Mouse (Mus musculus): ENCODE data around the gene Gm815. TPM values are rescaled to one million over a fixed set of nuclear protein-coding genes. Genes with fewer than 3 reads are reported as not detected.

Gm815 gene
- polyA plus RNA-seq (2012; fragmentation: generic; extraction: Trizol), result not detected
- long read RNA-seq, experiment 1, result 0 reads
- long read RNA-seq, experiment 2, result 0 reads

DNA sequence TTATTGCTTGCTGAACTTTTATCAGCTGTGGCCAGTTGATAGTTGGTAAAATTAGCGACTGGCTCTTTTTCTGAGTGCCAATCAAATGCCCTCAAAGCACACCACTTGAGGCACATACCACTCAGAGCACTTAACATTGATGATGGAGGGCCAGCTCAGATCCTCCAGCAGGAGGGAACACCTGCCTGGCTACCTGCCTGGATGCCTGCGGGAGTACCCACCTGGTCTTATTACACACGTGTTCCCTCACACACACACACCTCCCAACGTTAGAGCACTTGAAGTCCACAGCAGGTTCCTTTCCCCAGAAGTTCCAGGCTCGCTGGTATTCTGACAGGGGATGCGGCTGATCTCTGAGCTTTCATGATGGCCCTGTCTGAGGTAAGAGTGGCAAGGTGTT, at the start of gene Gm815:
Gene Gm815, plus strand, starts transcription at position 266 of the 400 bp plus-strand sequence.
- no peaks in the 10 kb centered on the region for H3K27me3 ChIP-seq (ENCODE audit: control insufficient read depth, insufficient read depth, insufficient read length)
- H3K79me3 ChIP-seq (ENCODE audit: low read depth), result no peaks in the 10 kb centered on the region
- H3ac ChIP-seq (ENCODE audit: control insufficient read depth, insufficient read length, low read depth), result no peak within 1 kb of the TSS
- TF ChIP-seq CEBPB (IDR thresholded peaks at IDR 0.05; ENCODE audit: low read depth) (no peak), CTCF (IDR thresholded peaks at IDR 0.05; ENCODE audit: control insufficient read depth, insufficient read depth, insufficient read length) (no peak), MYOD1 (IDR thresholded peaks at IDR 0.05; ENCODE audit: control insufficient read depth, insufficient read length, low read depth) (no peak), USF1 (IDR thresholded peaks at IDR 0.05; ENCODE audit: low read depth) (no peak), FOSL1 (IDR thresholded peaks at IDR 0.05; ENCODE audit: insufficient read depth, low read length, poor library complexity, severe bottlenecking) (no peak), MYOG (IDR thresholded peaks at IDR 0.05; ENCODE audit: control insufficient read depth, extremely low read depth, insufficient read length) (no peak), MAX (IDR thresholded peaks at IDR 0.05) (no peak)
- H3K79me2 ChIP-seq (ENCODE audit: control insufficient read depth, insufficient read depth), result no peaks in the 10 kb centered on the region
- no peaks in the 10 kb centered on the region for H3K36me3 ChIP-seq (ENCODE audit: control insufficient read depth, insufficient read depth)
- no peak within 1 kb of the TSS for H3K4me3 ChIP-seq (ENCODE audit: insufficient read depth, poor library complexity, severe bottlenecking)

DNA sequence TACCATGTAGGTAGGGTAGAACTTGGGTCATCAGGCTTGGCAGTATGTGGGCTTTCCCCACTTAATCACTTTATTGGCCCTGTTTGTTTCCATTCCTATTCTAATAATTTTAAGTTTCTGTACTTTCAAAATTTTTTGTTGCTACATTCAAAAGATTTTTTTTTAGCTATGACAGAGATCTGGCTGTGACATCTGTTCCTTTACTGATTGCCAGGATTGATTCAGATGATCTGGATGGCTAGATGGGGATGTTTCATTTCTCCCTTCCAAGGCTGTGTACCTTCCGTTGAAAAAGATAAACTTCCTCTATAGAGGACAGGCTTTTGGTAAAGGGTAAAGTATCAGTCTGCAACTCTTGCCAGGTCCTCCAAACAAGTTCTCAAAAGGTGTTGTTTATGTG, 48.1 kb upstream of the Gm815 start:
- TF ChIP-seq MAX (IDR thresholded peaks at IDR 0.05) (no peak), MYOG (IDR thresholded peaks at IDR 0.05; ENCODE audit: control insufficient read depth, extremely low read depth, insufficient read length) (no peak), FOSL1 (IDR thresholded peaks at IDR 0.05; ENCODE audit: insufficient read depth, low read length, poor library complexity, severe bottlenecking) (no peak), CTCF (IDR thresholded peaks at IDR 0.05; ENCODE audit: control insufficient read depth, insufficient read depth, insufficient read length) (no peak), MYOD1 (IDR thresholded peaks at IDR 0.05; ENCODE audit: control insufficient read depth, insufficient read length, low read depth) (no peak), USF1 (IDR thresholded peaks at IDR 0.05; ENCODE audit: low read depth) (no peak), CEBPB (IDR thresholded peaks at IDR 0.05; ENCODE audit: low read depth) (no peak)
- Histone ChIP-seq H3K27me3 (ENCODE audit: control insufficient read depth, insufficient read depth, insufficient read length) (no peaks in the 10 kb centered on the region), H3K36me3 (ENCODE audit: control insufficient read depth, insufficient read depth) (no peaks in the 10 kb centered on the region)

DNA sequence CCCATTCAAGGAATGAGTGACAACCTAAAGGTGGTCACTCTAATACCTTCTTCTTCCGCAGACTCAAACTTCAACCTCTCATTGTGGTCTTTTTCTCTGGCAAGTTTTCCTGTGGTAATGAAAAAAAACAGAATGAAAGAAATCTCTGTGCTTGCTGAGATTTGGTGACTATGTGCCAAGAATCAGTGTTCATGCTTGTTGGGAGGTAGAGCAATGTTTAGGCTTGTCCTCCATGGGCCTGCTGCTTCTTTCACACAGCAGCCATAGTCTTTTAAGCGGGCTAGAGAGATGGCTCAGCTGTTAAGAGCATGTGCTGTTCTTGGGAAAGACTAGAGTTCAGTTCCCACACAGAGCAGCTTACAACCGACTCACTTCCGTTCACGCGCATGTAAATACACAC, 41.8 kb upstream of the Gm815 start:
- H3ac ChIP-seq (ENCODE audit: control insufficient read depth, insufficient read length, low read depth), result no peak overlapping the region
- H3K36me3 ChIP-seq (ENCODE audit: control insufficient read depth, insufficient read depth), result no peaks in the 10 kb centered on the region
- no peaks in the 10 kb centered on the region for H3K79me2 ChIP-seq (ENCODE audit: control insufficient read depth, insufficient read depth)
- TF ChIP-seq USF1 (IDR thresholded peaks at IDR 0.05; ENCODE audit: low read depth) (no peak), CTCF (IDR thresholded peaks at IDR 0.05; ENCODE audit: control insufficient read depth, insufficient read depth, insufficient read length) (no peak), MYOG (IDR thresholded peaks at IDR 0.05; ENCODE audit: control insufficient read depth, extremely low read depth, insufficient read length) (no peak), FOSL1 (IDR thresholded peaks at IDR 0.05; ENCODE audit: insufficient read depth, low read length, poor library complexity, severe bottlenecking) (no peak), CEBPB (IDR thresholded peaks at IDR 0.05; ENCODE audit: low read depth) (no peak), MAX (IDR thresholded peaks at IDR 0.05) (no peak), MYOD1 (IDR thresholded peaks at IDR 0.05; ENCODE audit: control insufficient read depth, insufficient read length, low read depth) (no peak)
- no peak overlapping the region for H3K4me3 ChIP-seq (ENCODE audit: insufficient read depth, poor library complexity, severe bottlenecking)
- no peaks in the 10 kb centered on the region for H3K27me3 ChIP-seq (ENCODE audit: control insufficient read depth, insufficient read depth, insufficient read length)
- H3K79me3 ChIP-seq (ENCODE audit: low read depth), result no peaks in the 10 kb centered on the region

More for the DNA sequence above, 48.1 kb upstream of the Gm815 start:
- Histone ChIP-seq H3ac (ENCODE audit: control insufficient read depth, insufficient read length, low read depth) (no peak overlapping the region), H3K79me3 (ENCODE audit: low read depth) (no peaks in the 10 kb centered on the region), H3K79me2 (ENCODE audit: control insufficient read depth, insufficient read depth) (no peaks in the 10 kb centered on the region), H3K4me3 (ENCODE audit: insufficient read depth, poor library complexity, severe bottlenecking) (no peak overlapping the region)

DNA sequence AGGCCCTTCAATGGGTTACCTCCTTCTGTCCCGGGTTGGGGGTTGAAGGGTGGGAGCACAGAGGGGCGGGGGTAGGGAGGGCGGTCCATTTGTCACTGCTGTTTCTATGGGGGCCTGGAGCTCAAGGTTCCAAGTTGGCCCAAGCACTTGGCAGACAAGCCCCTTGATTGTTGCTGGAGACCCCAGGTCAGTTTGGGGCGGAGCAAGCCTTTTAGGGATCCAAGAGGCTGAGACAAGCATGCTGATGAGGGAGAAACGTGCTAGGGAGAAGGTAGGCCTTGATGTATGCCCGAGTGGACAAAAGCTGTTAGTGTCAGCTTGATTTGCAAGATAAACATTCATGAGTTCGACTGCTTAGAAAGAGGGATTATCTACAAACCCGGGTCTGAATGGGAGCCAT, 40.9 kb upstream of the Gm815 start:
- H3K27me3 ChIP-seq (ENCODE audit: control insufficient read depth, insufficient read depth, insufficient read length), result no peaks in the 10 kb centered on the region
- TF ChIP-seq MYOD1 (IDR thresholded peaks at IDR 0.05; ENCODE audit: control insufficient read depth, insufficient read length, low read depth) (no peak), MYOG (IDR thresholded peaks at IDR 0.05; ENCODE audit: control insufficient read depth, extremely low read depth, insufficient read length) (no peak), MAX (IDR thresholded peaks at IDR 0.05) (no peak), FOSL1 (IDR thresholded peaks at IDR 0.05; ENCODE audit: insufficient read depth, low read length, poor library complexity, severe bottlenecking) (no peak), USF1 (IDR thresholded peaks at IDR 0.05; ENCODE audit: low read depth) (no peak), CEBPB (IDR thresholded peaks at IDR 0.05; ENCODE audit: low read depth) (no peak), CTCF (IDR thresholded peaks at IDR 0.05; ENCODE audit: control insufficient read depth, insufficient read depth, insufficient read length) (no peak)
- H3K36me3 ChIP-seq (ENCODE audit: control insufficient read depth, insufficient read depth), result no peaks in the 10 kb centered on the region
- no peak overlapping the region for H3ac ChIP-seq (ENCODE audit: control insufficient read depth, insufficient read length, low read depth)
- H3K79me3 ChIP-seq (ENCODE audit: low read depth), result no peaks in the 10 kb centered on the region
- no peak overlapping the region for H3K4me3 ChIP-seq (ENCODE audit: insufficient read depth, poor library complexity, severe bottlenecking)
- no peaks in the 10 kb centered on the region for H3K79me2 ChIP-seq (ENCODE audit: control insufficient read depth, insufficient read depth)

DNA sequence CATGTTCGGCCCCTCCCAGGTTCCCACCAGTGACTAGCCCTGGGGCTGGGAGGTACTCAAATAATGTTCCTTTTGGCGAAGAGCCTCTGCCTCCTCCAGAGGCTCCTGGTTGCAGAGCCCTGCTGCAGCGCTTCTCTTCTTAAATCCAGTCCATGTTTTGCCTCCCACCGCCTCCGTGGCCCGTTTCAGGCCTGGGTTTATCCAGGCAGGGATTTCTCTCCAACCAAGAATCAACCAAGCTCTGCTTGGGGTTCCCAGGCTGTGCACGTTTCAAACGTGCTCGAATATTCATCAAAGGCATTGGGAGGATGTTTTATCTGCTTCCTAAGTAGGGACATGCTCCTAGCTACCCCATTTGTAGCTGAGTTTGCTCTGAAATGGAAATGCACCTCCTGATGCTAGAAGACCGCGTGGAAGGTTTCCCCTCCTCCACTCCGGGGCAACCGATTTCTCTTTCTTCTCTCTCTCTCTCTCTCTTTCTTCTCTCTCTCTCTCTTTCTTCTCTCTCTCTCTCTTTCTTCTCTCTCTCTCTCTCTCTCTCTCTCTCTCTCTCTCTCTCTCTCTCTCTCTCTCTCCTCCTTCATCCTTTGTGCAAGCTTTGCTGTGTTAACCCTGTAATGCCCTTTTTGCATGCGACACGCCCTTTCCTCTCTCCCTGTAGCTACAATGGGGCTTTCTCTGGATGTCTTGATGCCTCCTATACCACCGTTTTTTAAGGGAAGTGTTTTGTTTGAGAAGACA, 40.2 kb upstream of the Gm815 start:
- no peaks in the 10 kb centered on the region for H3K36me3 ChIP-seq (ENCODE audit: control insufficient read depth, insufficient read depth)
- H3K27me3 ChIP-seq (ENCODE audit: control insufficient read depth, insufficient read depth, insufficient read length), result no peaks in the 10 kb centered on the region
- TF ChIP-seq MYOD1 (IDR thresholded peaks at IDR 0.05; ENCODE audit: control insufficient read depth, insufficient read length, low read depth) (no peak), CEBPB (IDR thresholded peaks at IDR 0.05; ENCODE audit: low read depth) (no peak), USF1 (IDR thresholded peaks at IDR 0.05; ENCODE audit: low read depth) (no peak), CTCF (IDR thresholded peaks at IDR 0.05; ENCODE audit: control insufficient read depth, insufficient read depth, insufficient read length) (no peak), FOSL1 (IDR thresholded peaks at IDR 0.05; ENCODE audit: insufficient read depth, low read length, poor library complexity, severe bottlenecking) (no peak), MYOG (IDR thresholded peaks at IDR 0.05; ENCODE audit: control insufficient read depth, extremely low read depth, insufficient read length) (no peak), MAX (IDR thresholded peaks at IDR 0.05) (no peak)
- no peaks in the 10 kb centered on the region for H3K79me2 ChIP-seq (ENCODE audit: control insufficient read depth, insufficient read depth)
- peak overlapping the region; percentile 32 for H3K4me3 ChIP-seq (ENCODE audit: insufficient read depth, poor library complexity, severe bottlenecking)
- H3ac ChIP-seq (ENCODE audit: control insufficient read depth, insufficient read length, low read depth), result peak overlapping the region; percentile 48
- no peaks in the 10 kb centered on the region for H3K79me3 ChIP-seq (ENCODE audit: low read depth)
